Mouse (Mus musculus): ENCODE data around the gene Endou. TPM values are rescaled to one million over a fixed set of nuclear protein-coding genes. Genes with fewer than 3 reads are reported as not detected.

Endou gene
- total RNA-seq, 4 experiments from 2014 or later: 0.94 to 5.3 (median 3.3) TPM

- DNase-seq (ENCODE audit: low spot score in 2 of 2): no peak
Observed at GRCm38 (mm10) chr15:97755361-97755760, 24.2 kb upstream of the Endou start.

- no peak for DNase-seq (ENCODE audit: low spot score in 2 of 2)
Observed at GRCm38 (mm10) chr15:97754476-97754875, 23.3 kb upstream of the Endou start.

GRCm38 (mm10) chr15:97752491-97752890 is 21.4 kb upstream of the Endou start:
- DNase-seq (ENCODE audit: low spot score in 2 of 2): no peak

DNA sequence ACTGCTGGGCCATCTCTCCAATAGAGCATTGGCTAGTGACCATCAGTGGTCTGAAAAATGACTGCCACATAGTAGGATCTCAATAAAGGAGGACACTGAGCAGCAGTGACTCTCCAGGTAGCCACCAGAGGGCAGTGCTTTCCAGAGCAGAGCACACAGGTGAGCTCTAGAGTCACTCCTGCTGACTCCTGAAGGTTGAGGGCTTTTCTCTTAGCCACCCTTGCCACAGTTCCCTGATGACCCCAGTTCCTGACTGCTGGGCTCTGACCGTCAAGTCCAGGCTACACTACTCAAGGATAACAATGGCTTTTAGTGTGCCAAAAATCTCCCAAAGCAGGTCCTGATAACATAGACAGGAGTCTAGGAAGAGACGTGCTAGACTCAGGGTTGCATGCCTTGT is 20.5 kb upstream of the Endou start:
- no peak for DNase-seq (ENCODE audit: low spot score in 2 of 2)

- peak; percentile 48 to 90 for DNase-seq (ENCODE audit: low spot score in 2 of 2)
Observed at GRCm38 (mm10) chr15:97750697-97751096, 19.6 kb upstream of the Endou start.

DNA sequence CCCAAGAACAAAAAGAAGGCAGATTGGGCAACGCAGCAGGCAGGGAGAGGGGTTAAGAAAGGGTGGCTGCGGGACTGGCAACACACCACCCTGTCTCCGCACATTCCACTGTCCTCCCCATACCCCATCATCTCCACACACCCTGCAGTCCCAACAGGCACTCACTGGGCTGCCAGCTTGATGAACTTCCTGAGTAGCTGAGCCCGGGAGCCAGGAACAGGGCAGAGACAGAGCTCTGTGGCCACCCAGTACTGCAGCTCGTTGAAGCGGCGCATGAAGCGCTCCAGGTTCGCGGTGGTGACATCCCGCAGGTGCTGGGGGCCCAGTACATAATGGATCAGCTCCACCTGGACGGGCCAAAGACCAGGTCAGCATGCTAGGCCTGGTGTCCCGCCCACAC is 18.7 kb upstream of the Endou start:
- DNase-seq (ENCODE audit: low spot score in 2 of 2): no peak

DNA sequence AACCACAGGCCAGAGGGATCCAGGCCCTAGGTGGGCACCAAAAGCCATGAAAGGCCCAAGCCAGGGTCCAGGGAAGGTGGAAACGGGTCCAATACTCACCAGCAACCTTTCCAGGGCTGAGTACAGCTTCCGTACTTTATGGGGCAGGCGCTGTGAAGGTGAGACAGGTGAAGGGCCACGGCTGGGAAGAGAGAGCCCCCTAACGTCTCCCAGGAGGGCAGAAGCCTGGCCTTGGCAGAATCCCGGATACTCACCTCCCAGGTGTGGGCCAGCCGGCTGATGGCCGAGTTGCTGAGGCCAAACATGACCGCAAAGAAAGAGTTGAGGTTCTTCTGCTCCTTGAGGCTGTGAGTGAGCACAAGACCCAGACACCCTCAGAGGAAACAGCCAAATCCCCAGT is 18.3 kb upstream of the Endou start:
- no peak for DNase-seq (ENCODE audit: low spot score in 2 of 2)

DNA sequence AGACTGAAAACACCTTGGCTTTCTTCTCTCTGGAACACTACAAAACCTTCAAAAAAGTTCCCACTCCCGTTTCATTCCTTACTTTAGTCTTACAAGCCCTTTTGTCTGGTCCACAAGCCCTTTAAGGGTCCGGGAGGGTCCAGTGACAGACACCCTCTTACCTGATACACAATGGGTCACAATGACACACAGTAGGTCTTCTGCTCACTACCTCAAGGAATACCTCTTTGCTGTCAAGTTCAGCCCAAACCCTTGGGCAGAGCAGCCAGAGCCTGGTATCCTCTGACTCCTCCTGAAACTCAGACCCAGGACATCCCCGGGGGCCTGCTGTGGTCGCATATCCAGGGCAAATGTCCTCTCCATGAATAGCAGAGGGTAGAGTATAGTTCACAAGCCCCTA is 17.8 kb upstream of the Endou start:
- DNase-seq (ENCODE audit: low spot score in 2 of 2): no peak

DNA sequence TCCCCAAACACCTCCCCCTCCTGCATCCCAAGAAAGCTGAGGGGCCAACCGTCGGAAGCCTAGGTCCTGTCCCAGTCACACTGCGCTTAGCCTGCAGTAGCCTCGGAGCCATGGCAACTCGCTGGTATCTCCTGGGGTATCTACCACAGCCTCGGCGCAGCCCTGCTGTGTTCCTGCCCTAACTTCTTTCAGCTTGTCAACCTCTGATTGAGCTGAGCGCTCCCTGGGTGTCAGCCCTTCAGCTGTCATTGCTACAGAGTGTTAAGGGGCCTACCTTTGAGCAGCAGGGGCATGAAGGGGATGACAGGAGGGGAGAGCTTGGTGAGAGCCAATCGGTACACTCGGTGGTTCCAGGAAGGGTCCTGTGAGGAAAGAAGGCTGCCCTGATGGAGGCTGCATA is 17.2 kb upstream of the Endou start:
- no peak for DNase-seq (ENCODE audit: low spot score in 2 of 2)

DNA sequence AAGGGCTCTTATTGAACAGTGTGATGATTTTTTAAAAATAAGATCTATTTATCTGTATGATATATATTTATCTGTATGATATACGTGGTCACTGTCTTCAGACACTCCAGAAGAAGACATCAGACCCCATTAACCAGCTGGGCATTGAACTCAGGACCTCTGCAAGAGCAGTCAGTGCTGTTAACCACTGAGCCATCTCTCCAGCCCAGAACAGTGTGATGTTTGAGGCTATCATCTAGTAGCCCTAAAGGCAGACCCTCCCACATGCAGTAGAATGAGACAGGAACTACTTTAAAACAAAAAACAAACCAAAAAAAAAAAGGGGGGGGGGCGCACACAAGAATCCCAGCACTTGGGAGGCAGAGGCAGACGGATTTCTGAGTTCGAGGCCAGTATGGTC is 16.3 kb upstream of the Endou start:
- no peak for DNase-seq (ENCODE audit: low spot score in 2 of 2)

DNA sequence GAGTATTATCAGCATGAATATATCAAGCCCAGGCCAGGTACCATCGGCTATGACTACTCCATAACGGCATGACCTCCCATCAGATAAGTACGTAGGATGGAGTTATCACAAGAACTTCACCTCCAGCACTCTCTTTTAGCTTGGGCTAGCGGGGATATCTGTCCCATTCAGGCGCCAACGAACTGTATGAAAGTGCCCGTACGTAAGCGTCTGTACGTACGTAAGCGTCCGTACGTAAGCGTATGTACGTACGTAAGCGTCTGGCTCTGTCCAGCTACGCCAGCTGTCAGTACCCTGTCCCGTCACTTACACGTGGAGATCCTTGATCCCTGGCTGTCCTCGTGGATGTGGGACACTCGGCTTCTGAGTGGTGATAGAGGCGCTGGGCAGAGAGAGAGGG is 15.6 kb upstream of the Endou start:
- DNase-seq (ENCODE audit: low spot score in 2 of 2): no peak

DNA sequence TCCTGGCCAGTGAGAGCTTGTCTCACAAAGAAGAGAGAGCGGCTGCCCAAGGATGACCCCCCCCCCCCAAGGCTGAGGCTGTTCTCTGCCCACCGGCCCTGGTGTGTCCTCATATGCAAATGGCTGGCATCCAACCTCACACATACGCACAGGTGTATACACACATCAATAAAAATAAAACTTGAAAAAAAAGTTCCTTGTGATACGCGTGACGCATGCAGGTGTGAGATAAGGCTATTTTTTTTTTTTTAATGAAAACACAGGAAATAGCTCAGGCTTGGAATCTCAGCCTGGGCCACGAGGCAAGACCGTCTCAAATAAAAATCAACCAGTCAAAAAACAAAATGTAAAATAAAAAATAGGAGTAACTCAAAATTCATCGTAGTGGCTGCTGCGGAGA is 15.1 kb upstream of the Endou start:
- no peak for DNase-seq (ENCODE audit: low spot score in 2 of 2)

- DNase-seq (ENCODE audit: low spot score in 2 of 2): peak in 1 of 2 experiments; percentile 35
Observed at GRCm38 (mm10) chr15:97745331-97745730, 14.2 kb upstream of the Endou start.

GRCm38 (mm10) chr15:97744930-97745329 is 13.8 kb upstream of the Endou start:
- no peak for DNase-seq (ENCODE audit: low spot score in 2 of 2)

DNA sequence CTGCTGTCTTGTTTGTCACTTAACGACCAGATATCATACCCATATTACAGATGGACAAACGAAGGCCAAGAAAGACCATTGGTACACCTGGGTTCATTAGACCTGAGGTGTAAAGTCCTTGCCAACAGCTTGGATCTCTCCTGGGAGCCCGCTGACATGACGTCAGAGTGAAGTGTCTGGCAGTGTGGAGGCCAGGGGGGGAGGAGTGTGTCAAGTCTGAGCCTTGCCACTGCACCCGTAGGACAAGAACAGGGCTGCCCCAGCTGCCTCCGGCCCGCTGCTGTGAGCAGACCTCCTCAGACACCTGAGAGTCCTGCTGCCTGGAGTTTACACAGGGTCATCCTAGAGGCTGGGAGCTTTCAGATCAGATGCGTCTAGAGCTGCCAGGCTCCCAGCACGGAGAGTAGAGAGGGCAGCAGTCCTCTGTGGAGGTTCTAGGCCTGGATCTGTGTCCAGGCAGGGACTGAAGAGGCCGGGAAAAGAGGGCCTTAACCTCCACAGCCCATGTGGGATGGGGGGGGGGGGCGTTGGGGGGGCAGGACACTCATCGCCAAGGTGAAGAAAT is 12.9 kb upstream of the Endou start:
- DNase-seq (ENCODE audit: low spot score in 2 of 2): no peak

GRCm38 (mm10) chr15:97743210-97743609 is 12.1 kb upstream of the Endou start:
- DNase-seq (ENCODE audit: low spot score in 2 of 2): no peak

DNA sequence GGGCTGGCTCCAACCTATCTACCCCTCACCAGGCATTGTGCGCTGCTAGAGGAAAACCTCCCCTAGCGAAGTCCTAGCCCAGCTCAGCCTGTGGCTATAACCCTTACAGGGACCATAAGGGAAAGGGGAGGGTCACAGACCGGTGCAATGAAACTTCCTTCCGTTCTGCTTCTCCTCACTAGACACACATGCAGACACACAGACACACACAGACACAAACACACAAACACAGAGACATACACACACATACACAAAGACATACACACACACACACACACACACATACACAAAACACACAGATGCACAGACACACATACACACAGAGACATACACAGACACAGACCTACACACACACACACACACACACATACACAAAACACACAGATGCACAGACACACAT is 11.5 kb upstream of the Endou start:
- DNase-seq (ENCODE audit: low spot score in 2 of 2): no peak

DNA sequence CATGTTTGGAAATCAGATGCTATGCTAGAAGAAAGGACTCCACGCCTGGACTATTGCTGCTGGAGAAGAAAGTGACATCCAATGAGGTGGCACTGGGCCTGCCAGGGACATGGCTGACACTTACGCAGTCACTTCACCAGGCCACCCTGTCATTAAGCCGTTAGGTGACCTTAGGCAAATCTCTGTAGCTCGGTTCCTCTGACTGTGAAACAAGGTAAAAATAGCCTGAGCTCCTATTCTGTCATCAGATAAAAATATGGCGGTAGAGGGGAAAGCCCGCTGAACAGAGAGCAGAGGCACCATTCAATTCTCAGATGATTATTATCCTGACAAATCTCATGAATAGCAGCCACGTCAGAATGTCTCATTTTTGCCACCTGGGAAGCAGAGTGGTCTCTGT is 10.9 kb upstream of the Endou start:
- no peak for DNase-seq (ENCODE audit: low spot score in 2 of 2)

- DNase-seq (ENCODE audit: low spot score in 2 of 2): no peak
Observed at GRCm38 (mm10) chr15:97741662-97742061, 10.5 kb upstream of the Endou start.

DNA sequence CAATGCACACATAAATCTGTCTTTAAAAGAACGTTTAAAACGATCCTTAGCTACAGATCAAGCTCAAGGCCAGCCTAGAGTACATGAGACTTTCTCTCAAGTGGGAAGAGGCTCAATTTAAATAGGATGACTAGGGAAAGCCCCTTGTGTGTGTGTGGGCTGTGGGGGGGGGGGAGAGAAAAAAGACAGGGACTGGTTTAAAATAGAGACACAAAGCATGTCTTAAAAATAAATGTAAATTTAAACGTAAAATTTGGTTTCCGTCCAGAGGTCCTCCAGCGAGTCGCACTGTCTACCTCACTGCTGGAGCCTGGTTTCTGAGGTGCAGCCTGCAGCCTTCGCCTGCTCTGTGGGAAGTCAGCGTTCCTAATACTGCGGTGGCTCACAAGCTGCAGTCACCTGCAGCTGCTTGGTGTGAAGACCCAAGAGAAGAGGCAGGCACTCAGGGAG is 9.2 kb upstream of the Endou start:
- no peak for DNase-seq (ENCODE audit: low spot score in 2 of 2)

DNA sequence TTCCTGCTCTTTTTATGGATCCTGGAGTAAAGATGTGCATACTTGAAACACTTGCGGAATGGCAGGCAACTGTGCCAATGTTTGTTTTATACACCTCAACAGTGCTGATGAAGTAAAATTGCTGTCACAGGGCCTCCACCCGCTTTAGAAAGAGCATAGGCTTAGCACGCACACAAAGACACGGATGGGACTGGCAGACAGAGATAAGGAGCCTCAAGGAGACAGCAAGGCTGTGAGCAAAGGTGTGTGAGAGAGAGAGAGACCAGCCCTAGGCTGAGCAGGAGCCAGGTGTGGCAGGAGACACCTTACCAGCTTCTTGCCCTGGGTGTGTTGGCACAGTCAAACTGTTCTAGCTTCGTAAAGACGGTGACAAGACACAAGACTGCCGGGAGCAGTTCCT is 7.8 kb upstream of the Endou start:
- DNase-seq (ENCODE audit: low spot score in 2 of 2): no peak

DNA sequence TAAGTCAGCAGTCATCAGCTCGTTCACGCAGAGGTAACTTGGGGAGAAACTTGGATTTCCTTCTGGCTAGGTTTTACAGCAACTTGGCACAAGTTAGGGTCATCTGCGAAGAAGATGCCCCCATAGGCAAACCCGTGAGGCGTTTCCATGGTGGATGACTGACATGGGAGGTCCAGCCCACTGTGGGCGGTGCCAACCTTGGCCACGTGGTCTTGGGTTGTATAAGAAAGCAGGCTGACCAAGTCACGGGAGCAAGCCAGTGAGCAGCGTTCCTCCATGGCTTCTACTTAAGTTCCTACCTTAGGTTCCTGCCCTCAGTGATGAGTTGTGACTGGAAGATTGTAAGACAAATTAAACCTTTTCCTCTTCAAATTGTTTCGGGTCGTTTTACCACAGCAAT is 849 bp upstream of the Endou start:
- no peak for DNase-seq (ENCODE audit: low spot score in 2 of 2)

- no peak for DNase-seq (ENCODE audit: low spot score in 2 of 2)
Observed at GRCm38 (mm10) chr15:97730365-97730764, 774 bp downstream of the Endou start.

DNA sequence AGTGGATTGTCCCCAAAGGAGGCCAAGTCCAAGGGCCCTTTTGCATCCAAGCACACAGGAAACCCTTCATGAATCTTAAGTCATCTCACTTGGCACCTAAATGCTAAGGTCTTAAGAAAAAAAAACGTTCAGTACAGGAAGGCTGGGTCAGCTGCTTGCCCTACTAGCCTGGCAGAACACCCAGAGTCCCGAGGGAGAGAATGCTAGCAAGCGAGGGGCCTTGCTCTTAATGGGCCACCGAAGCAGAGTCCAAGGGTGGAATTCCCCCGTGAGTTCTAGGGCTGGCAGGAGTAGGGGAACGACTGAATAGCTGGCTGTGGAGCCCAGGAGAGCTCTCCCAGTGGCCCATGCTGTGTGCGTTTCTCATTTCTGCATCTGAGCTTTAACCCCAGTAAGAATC is 2.3 kb downstream of the Endou start:
- peak in 1 of 2 experiments; percentile 62 for DNase-seq (ENCODE audit: low spot score in 2 of 2)

Measured in left cerebral cortex, adult 8-10 months (tissue).